Mouse (Mus musculus): ENCODE data around the gene Elf5. TPM values are rescaled to one million over a fixed set of nuclear protein-coding genes. Genes with fewer than 3 reads are reported as not detected.

Elf5 gene
- polyA plus RNA-seq, 1 experiment: not detected

- peaks cover 3% of the 10 kb centered on the region; the same call in 1 of the 2 replicates for H3K36me3 ChIP-seq (ENCODE audit: control insufficient read depth, insufficient read depth, low read length)
Measured at GRCm38 (mm10) chr2:103461210-103461609, 49.7 kb downstream of the Elf5 start.

GRCm38 (mm10) chr2:103461743-103462142 is 50.3 kb downstream of the Elf5 start:
- H3K36me3 ChIP-seq (ENCODE audit: control insufficient read depth, insufficient read depth, low read length): peaks cover 3% of the 10 kb centered on the region; the same call in 1 of the 2 replicates
- TF ChIP-seq POLR2A (IDR thresholded peaks at IDR 0.05; ENCODE audit: control insufficient read depth, low read depth, low read length) (no peak), CTCF (IDR thresholded peaks at IDR 0.05; ENCODE audit: control insufficient read depth, insufficient read depth, insufficient replicate concordance, low read depth, low read length) (no peak)
- no peak overlapping the region for H3K4me3 ChIP-seq (ENCODE audit: control insufficient read depth, low read depth, low read length)
- peaks cover 2% of the 10 kb centered on the region; the same call in 1 of the 2 replicates for H3K4me1 ChIP-seq (ENCODE audit: control insufficient read depth, insufficient read depth, low read length)
- no peak overlapping the region for H3K27ac ChIP-seq (ENCODE audit: control insufficient read depth, insufficient read depth, low read depth, low read length)
- no peaks in the 10 kb centered on the region for H3K27me3 ChIP-seq (ENCODE audit: control insufficient read depth, insufficient read depth, low read length)

More at GRCm38 (mm10) chr2:103461210-103461609, 49.7 kb downstream of the Elf5 start:
- Histone ChIP-seq H3K27ac (ENCODE audit: control insufficient read depth, insufficient read depth, low read depth, low read length) (no peak overlapping the region), H3K4me1 (ENCODE audit: control insufficient read depth, insufficient read depth, low read length) (peaks cover 2% of the 10 kb centered on the region; the same call in 1 of the 2 replicates), H3K27me3 (ENCODE audit: control insufficient read depth, insufficient read depth, low read length) (no peaks in the 10 kb centered on the region), H3K4me3 (ENCODE audit: control insufficient read depth, low read depth, low read length) (no peak overlapping the region)
- TF ChIP-seq POLR2A (IDR thresholded peaks at IDR 0.05; ENCODE audit: control insufficient read depth, low read depth, low read length): no peak
- no peak for TF ChIP-seq CTCF (IDR thresholded peaks at IDR 0.05; ENCODE audit: control insufficient read depth, insufficient read depth, insufficient replicate concordance, low read depth, low read length)

GRCm38 (mm10) chr2:103462746-103463145 is 51.3 kb downstream of the Elf5 start:
- Histone ChIP-seq H3K4me1 (ENCODE audit: control insufficient read depth, insufficient read depth, low read length) (peaks cover 2% of the 10 kb centered on the region; the same call in 1 of the 2 replicates), H3K27ac (ENCODE audit: control insufficient read depth, insufficient read depth, low read depth, low read length) (no peak overlapping the region), H3K4me3 (ENCODE audit: control insufficient read depth, low read depth, low read length) (no peak overlapping the region), H3K36me3 (ENCODE audit: control insufficient read depth, insufficient read depth, low read length) (peaks cover 3% of the 10 kb centered on the region; the same call in 1 of the 2 replicates), H3K27me3 (ENCODE audit: control insufficient read depth, insufficient read depth, low read length) (no peaks in the 10 kb centered on the region)
- TF ChIP-seq CTCF (IDR thresholded peaks at IDR 0.05; ENCODE audit: control insufficient read depth, insufficient read depth, insufficient replicate concordance, low read depth, low read length) (no peak), POLR2A (IDR thresholded peaks at IDR 0.05; ENCODE audit: control insufficient read depth, low read depth, low read length) (no peak)

DNA sequence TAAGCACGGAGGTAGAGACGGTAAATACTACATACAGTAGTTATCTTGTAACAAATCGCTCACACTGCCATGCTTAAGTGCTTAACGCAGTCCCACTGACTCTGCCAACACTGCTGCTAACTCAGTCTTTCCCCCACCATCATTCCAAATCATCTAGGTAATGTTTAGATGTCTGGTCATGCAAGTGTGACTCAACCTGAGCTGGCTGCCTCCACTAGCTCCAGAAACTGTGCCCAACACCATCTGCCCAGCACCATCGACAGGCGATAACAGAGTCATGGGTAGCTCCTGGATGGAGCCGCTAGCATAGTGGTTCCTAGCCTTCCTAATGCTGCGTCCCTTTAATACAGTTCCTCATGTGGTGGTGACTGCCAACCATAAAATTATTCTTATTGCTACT is 53.0 kb downstream of the Elf5 start:
- peaks cover 2% of the 10 kb centered on the region; the same call in 1 of the 2 replicates for H3K4me1 ChIP-seq (ENCODE audit: control insufficient read depth, insufficient read depth, low read length)
- no peak for TF ChIP-seq CTCF (IDR thresholded peaks at IDR 0.05; ENCODE audit: control insufficient read depth, insufficient read depth, insufficient replicate concordance, low read depth, low read length)
- no peak for TF ChIP-seq POLR2A (IDR thresholded peaks at IDR 0.05; ENCODE audit: control insufficient read depth, low read depth, low read length)
- H3K4me3 ChIP-seq (ENCODE audit: control insufficient read depth, low read depth, low read length): no peak overlapping the region
- H3K36me3 ChIP-seq (ENCODE audit: control insufficient read depth, insufficient read depth, low read length): peaks cover 3% of the 10 kb centered on the region; the same call in 1 of the 2 replicates
- no peak overlapping the region for H3K27ac ChIP-seq (ENCODE audit: control insufficient read depth, insufficient read depth, low read depth, low read length)
- no peaks in the 10 kb centered on the region for H3K27me3 ChIP-seq (ENCODE audit: control insufficient read depth, insufficient read depth, low read length)

GRCm38 (mm10) chr2:103465429-103465828 is 53.9 kb downstream of the Elf5 start:
- peaks cover 3% of the 10 kb centered on the region; the same call in 1 of the 2 replicates for H3K36me3 ChIP-seq (ENCODE audit: control insufficient read depth, insufficient read depth, low read length)
- no peak overlapping the region for H3K27ac ChIP-seq (ENCODE audit: control insufficient read depth, insufficient read depth, low read depth, low read length)
- H3K4me3 ChIP-seq (ENCODE audit: control insufficient read depth, low read depth, low read length): no peak overlapping the region
- no peak for TF ChIP-seq POLR2A (IDR thresholded peaks at IDR 0.05; ENCODE audit: control insufficient read depth, low read depth, low read length)
- no peak for TF ChIP-seq CTCF (IDR thresholded peaks at IDR 0.05; ENCODE audit: control insufficient read depth, insufficient read depth, insufficient replicate concordance, low read depth, low read length)
- peaks cover 2% of the 10 kb centered on the region; the same call in 1 of the 2 replicates for H3K4me1 ChIP-seq (ENCODE audit: control insufficient read depth, insufficient read depth, low read length)
- H3K27me3 ChIP-seq (ENCODE audit: control insufficient read depth, insufficient read depth, low read length): no peaks in the 10 kb centered on the region

- Histone ChIP-seq H3K27ac (ENCODE audit: control insufficient read depth, insufficient read depth, low read depth, low read length) (no peak overlapping the region), H3K4me1 (ENCODE audit: control insufficient read depth, insufficient read depth, low read length) (peaks cover 2% of the 10 kb centered on the region; the same call in 1 of the 2 replicates), H3K27me3 (ENCODE audit: control insufficient read depth, insufficient read depth, low read length) (no peaks in the 10 kb centered on the region), H3K36me3 (ENCODE audit: control insufficient read depth, insufficient read depth, low read length) (peaks cover 3% of the 10 kb centered on the region; the same call in 1 of the 2 replicates), H3K4me3 (ENCODE audit: control insufficient read depth, low read depth, low read length) (no peak overlapping the region)
- no peak for TF ChIP-seq CTCF (IDR thresholded peaks at IDR 0.05; ENCODE audit: control insufficient read depth, insufficient read depth, insufficient replicate concordance, low read depth, low read length)
- no peak for TF ChIP-seq POLR2A (IDR thresholded peaks at IDR 0.05; ENCODE audit: control insufficient read depth, low read depth, low read length)
Measured at GRCm38 (mm10) chr2:103466272-103466671, 54.8 kb downstream of the Elf5 start.

DNA sequence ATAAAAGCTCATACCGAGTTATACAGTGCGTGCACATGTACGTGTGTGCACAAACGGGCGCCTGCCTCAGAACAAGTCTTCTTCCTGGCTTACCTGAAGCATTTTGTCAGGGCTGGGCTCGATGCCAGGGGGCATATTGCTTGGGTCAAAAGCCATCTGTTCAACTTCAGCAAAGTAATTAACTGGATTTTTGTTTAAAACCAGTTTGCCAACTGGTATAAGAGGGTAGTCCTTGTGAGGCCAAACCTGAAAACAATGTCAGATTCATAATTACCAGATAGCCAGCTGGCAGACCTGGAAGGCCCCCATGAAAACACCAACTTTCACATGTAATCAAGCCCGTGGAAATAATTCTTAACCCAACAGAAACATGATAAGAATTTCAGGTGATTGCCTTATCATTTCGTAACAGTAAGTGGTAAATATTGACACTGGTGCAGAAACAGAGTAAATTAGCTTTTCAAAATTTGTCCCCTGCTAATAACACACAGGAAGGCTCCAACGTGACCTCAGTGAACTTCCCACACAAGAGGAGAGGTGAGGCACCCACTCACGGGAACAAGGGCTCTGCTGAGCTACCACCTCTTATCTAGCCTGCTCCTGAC is 55.6 kb downstream of the Elf5 start:
- Histone ChIP-seq H3K4me1 (ENCODE audit: control insufficient read depth, insufficient read depth, low read length) (peaks cover 2% of the 10 kb centered on the region; the same call in 1 of the 2 replicates), H3K36me3 (ENCODE audit: control insufficient read depth, insufficient read depth, low read length) (peaks cover 3% of the 10 kb centered on the region; the same call in 1 of the 2 replicates), H3K27me3 (ENCODE audit: control insufficient read depth, insufficient read depth, low read length) (no peaks in the 10 kb centered on the region), H3K4me3 (ENCODE audit: control insufficient read depth, low read depth, low read length) (no peak overlapping the region), H3K27ac (ENCODE audit: control insufficient read depth, insufficient read depth, low read depth, low read length) (no peak overlapping the region)
- TF ChIP-seq POLR2A (IDR thresholded peaks at IDR 0.05; ENCODE audit: control insufficient read depth, low read depth, low read length) (no peak), CTCF (IDR thresholded peaks at IDR 0.05; ENCODE audit: control insufficient read depth, insufficient read depth, insufficient replicate concordance, low read depth, low read length) (no peak)

Data from testis, adult 2 months (tissue).